Mouse (Mus musculus) lung, embryonic 16.5 days (tissue): ENCODE results near the gene Bahcc1. TPM values are rescaled to one million over a fixed set of nuclear protein-coding genes. Genes with fewer than 3 reads are reported as not detected.

ENCODE experiments used
- ATAC-seq: fragments of 200-750 bp; cut with Nextera tagmentation; 2 replicates; pipeline ENCODE4 v1.8.0; 2017; ENCODE audit warnings: low read depth, mild to moderate bottlenecking, moderate library complexity
- H3K27ac ChIP-seq: fragments of 300-500 bp; sonication (generic); 2 replicates; pipeline ENCODE4 v1.5.1; 2014; ENCODE audit warnings: mild to moderate bottlenecking, control low read depth, low read length
- H3K27me3 ChIP-seq: fragments of 300-500 bp; sonication (generic); 2 replicates; pipeline ENCODE4 v1.6.1; 2014; ENCODE audit warnings: low read depth, low read length, mixed read lengths; ENCODE audit not compliant: control insufficient read depth, insufficient read depth
- H3K36me3 ChIP-seq: fragments of 300-500 bp; sonication (generic); 2 replicates; pipeline ENCODE4 v1.6.1; 2014; ENCODE audit warnings: low read length; ENCODE audit not compliant: control insufficient read depth, insufficient read depth
- H3K4me1 ChIP-seq: fragments of 300-500 bp; sonication (generic); replicated peaks from 2 replicates; pipeline ENCODE4 v1.6.1; 2014; ENCODE audit warnings: low read length, mixed read lengths; ENCODE audit not compliant: control insufficient read depth, insufficient read depth
- H3K4me2 ChIP-seq: fragments of 300-500 bp; sonication (generic); 2 replicates; pipeline ENCODE4 v1.6.1; 2014; ENCODE audit warnings: low read depth, low read length, control low read depth
- H3K4me3 ChIP-seq: fragments of 300-500 bp; sonication (generic); 2 replicates; pipeline ENCODE4 v1.5.1; 2014; ENCODE audit warnings: mild to moderate bottlenecking, low read length, control low read depth
- H3K9ac ChIP-seq: fragments of 300-500 bp; sonication (generic); 2 replicates; pipeline ENCODE4 v1.6.1; 2014; ENCODE audit warnings: low read length, control low read depth
- H3K9me3 ChIP-seq: fragments of 300-500 bp; sonication (generic); 2 replicates; pipeline ENCODE4 v1.6.1; 2016; ENCODE audit warnings: low read length; ENCODE audit not compliant: control insufficient read depth
- WGBS: fragments of 180-500 bp; shearing (Covaris S2); extraction: QIAGEN DNeasy Blood & Tissue Kit; methylation state at CpG from one replicate; pipeline ENCODE4 v1.1.7; 2014; 5-methylcytosine and 5-hydroxymethylcytosine counted together
- polyA plus RNA-seq: library from polyadenylated mRNA; unstranded; fragments of >200 nt; fragmentation: Nextera tagmentation; extraction: Ambion mirVana; gene quantifications from 2 replicates; pipeline ENCODE4 v1.2.1, GENCODE M21; 2015

Gene Bahcc1
- polyA plus RNA-seq, 1 experiment from 2014 or later, result 7.5 TPM

DNA sequence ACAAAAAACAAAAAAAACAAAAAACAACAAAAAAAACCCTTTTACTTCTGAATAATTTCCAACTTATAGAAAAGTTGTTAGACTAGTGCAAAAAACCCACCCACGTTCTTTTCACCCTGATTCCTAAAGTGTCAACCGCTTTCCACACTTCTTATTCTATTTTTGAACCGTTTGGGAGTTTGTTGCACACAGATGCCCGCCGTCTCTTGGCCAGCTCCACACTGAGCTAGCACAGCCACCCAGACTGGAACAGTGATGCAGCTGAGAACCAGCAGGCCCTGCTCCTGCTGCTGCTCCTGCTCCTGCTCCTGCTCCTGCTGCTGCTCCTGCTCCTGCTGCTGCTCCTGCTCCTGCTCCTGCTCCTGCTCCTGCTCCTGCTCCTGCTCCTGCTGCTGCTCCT, 28.5 kb upstream of the Bahcc1 start:
- Histone ChIP-seq H3K9ac (no peak overlapping the region), H3K9me3 (no peaks in the 10 kb centered on the region), H3K36me3 (no peaks in the 10 kb centered on the region), H3K27ac (no peak overlapping the region), H3K4me1 (peaks cover 9% of the 10 kb centered on the region), H3K27me3 (no peaks in the 10 kb centered on the region), H3K4me2 (no peak overlapping the region), H3K4me3 (no peak overlapping the region)
- WGBS, result 83% methylated on average over 5 of the region's 5 CpGs
- no peak for ATAC-seq

DNA sequence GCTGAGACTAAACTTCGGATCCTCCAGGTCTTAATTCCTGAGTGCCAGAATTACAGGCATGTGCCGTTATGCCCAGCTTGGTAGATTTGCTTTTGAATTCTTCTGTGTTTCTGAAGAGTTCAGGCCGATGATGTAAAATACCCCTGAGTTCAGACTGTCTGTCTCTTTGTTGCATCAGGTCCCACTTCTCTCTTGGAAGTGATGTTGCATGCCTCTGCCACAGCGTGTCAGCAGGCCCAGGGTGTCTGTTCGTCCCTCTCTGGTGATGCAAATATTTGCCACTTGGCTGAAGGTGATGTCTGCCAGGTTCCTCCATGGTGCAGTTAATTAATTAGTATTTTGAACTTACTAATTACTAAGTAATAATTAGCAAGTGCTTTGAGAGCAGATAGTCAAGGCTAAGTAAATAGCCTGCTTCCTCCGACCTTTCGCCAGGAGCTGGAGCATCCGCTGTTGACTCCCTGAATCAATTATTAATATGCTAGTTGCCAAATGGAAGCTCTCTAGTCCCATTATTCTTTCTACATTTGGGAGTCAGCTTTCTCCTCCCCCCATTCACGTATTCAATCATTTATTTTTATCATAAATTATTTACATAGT, 26.6 kb upstream of the Bahcc1 start:
- Histone ChIP-seq H3K4me2 (no peak overlapping the region), H3K27me3 (no peaks in the 10 kb centered on the region), H3K36me3 (no peaks in the 10 kb centered on the region), H3K4me1 (peaks cover 9% of the 10 kb centered on the region), H3K27ac (peak overlapping the region; percentile 87), H3K9me3 (no peaks in the 10 kb centered on the region), H3K4me3 (no peak overlapping the region), H3K9ac (no peak overlapping the region)
- 42% methylated on average over 9 of the region's 9 CpGs for WGBS
- ATAC-seq, result peak; percentile 61

DNA sequence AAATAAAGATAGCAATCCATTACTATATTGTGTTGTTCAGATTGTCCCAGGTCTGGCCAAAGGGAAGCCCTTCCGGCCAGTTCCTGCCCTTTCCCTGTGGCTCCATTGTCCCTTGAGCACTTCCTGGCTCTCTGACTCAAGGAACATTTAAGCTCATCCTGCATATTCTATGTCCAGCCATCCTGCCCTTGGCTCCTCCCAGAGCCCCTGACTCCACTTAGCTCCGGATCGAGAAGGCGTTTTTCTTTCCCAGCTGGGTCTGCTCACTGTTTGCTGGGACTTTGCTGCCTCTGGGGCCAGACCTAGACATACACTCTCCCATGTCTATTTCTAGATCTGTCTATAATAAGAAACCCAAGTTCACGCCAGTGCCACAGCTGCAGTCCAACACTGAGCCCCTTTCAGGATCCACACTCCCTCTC, 26.1 kb upstream of the Bahcc1 start:
- peak; percentile 87 for ATAC-seq
- Histone ChIP-seq H3K4me3 (no peak overlapping the region), H3K4me1 (peaks cover 9% of the 10 kb centered on the region), H3K27ac (peak overlapping the region; percentile 87), H3K27me3 (no peaks in the 10 kb centered on the region), H3K36me3 (no peaks in the 10 kb centered on the region), H3K9ac (no peak overlapping the region), H3K4me2 (no peak overlapping the region), H3K9me3 (no peaks in the 10 kb centered on the region)
- 16% methylated on average over 5 of the region's 5 CpGs for WGBS

DNA sequence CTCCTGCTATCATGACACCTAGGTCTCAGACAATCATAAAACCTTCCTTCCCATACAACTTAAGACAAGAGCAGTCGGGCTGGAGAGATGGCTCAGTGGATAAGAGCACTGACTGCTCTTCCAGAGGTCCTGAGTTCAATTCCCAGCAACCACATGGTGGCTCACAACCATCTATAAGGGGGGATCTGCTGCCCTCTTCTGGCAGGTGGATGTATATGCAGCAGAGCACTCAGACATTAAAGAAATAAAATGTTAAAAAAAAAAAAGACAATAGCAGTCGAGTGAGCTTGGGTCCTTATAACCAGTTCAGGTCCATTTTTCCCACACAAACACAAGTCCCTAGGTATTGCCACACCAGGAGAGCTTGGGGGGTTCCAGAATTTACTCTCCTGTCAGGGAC, 23.9 kb upstream of the Bahcc1 start:
- ATAC-seq, result no peak
- WGBS, result 63% methylated on average over 2 of the region's 2 CpGs
- Histone ChIP-seq H3K9me3 (peaks cover 4% of the 10 kb centered on the region), H3K9ac (no peak overlapping the region), H3K27me3 (no peaks in the 10 kb centered on the region), H3K4me3 (no peak overlapping the region), H3K4me2 (no peak overlapping the region), H3K36me3 (peaks cover 2% of the 10 kb centered on the region; the same call in 1 of the 2 replicates), H3K27ac (no peak overlapping the region), H3K4me1 (peaks cover 9% of the 10 kb centered on the region)

DNA sequence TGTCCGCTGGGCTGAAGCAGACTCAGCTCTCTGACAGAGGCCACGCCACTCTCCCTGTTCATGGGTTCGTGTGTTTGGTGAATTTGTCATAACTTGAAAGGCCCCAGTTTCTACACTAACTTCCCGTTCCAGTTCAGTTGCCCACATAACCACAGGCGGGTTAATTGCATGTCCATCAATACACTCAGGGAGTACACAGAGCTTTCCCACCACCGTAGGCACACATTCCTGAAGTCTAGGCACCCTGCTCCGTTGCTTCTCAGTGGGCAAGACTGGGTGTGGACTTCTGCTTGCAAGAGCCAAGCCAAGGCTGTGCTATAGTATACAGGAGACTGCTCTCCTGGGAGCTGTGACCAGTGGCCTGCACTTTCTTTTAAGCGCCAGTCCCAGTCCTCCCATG, 23.3 kb upstream of the Bahcc1 start:
- H3K4me1 ChIP-seq, result peaks cover 9% of the 10 kb centered on the region
- WGBS, result 66% methylated on average over 8 of the region's 8 CpGs
- no peaks in the 10 kb centered on the region for H3K27me3 ChIP-seq
- no peak overlapping the region for H3K27ac ChIP-seq
- no peak overlapping the region for H3K4me2 ChIP-seq
- ATAC-seq, result no peak
- H3K9me3 ChIP-seq, result peaks cover 6% of the 10 kb centered on the region
- H3K4me3 ChIP-seq, result no peak overlapping the region
- H3K36me3 ChIP-seq, result peaks cover 4% of the 10 kb centered on the region; the same call in 1 of the 2 replicates
- H3K9ac ChIP-seq, result no peak overlapping the region

DNA sequence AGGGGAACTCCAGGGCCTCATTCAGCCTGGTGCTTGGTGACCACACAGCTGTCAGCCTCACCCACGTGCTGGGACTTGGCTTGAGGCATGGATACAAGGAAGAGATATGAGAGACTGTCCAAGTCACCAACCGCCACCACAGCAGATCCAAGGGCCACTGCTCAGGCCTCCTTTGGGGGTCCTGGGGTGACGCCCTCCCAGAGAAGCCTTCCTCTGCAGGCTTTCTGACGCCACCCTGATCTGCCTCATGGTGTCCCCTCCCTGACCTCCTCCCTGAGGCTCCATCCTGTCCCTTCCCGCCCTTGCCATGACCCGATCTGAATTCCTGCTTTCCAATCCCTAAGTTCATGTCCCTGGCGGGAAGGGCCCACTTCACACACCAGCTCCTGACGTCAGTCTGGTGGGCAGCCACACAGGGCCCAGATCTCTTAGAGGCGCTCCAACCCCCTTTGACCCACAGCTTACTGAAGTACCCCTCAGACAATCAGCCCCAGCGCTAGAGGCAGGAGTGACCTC, 17.0 kb upstream of the Bahcc1 start:
- H3K9me3 ChIP-seq, result peaks cover 6% of the 10 kb centered on the region
- peaks cover 30% of the 10 kb centered on the region for H3K4me1 ChIP-seq
- 32% methylated on average over 10 of the region's 10 CpGs for WGBS
- ATAC-seq, result peak; percentile 35; the same call in 1 of the 2 replicates
- H3K4me3 ChIP-seq, result no peak overlapping the region
- H3K27ac ChIP-seq, result peak overlapping the region; percentile 89
- no peak overlapping the region; the same call in 1 of the 2 replicates for H3K4me2 ChIP-seq
- H3K27me3 ChIP-seq, result no peaks in the 10 kb centered on the region
- no peak overlapping the region; the same call in 1 of the 2 replicates for H3K9ac ChIP-seq
- peaks cover 4% of the 10 kb centered on the region; the same call in 1 of the 2 replicates for H3K36me3 ChIP-seq

DNA sequence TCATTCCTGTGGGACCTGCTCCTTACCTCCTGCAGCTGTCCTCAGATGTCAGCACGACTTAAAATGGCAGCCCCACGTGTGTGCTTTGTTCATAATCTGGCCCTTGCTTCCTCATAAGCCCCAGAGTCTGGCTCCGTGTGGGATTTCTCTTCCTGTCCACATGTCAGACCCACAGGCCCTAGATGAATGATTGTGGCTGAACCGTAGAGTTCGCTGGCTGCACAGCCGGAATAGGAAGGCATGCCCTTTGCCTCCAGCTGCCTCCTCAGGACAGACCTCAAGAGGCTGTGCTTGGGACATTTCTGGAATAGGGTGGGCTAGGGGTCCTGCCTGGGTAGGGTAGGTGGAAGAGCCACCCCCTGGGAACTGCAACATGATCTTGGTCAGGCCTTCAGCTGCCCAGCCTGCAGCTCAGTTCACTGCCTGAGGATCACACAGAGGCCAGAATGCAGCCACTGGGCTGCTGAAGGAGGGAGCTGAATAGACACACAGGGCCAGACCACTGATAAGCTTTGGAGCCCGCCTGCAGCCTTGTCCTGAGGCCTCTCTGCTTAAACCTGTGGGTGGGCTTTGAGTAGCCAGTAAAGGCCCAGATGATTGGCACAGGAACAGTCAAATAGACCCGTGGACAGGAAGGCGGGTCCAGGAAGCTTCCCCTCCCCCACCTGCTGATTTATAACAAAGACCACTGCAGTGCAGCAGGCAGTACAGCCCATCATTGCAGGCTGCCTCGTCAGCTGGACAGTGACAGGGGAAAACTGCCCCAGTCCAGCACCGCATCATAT, 16.0 kb upstream of the Bahcc1 start:
- H3K9me3 ChIP-seq, result peaks cover 6% of the 10 kb centered on the region
- peak overlapping the region; percentile 30 for H3K4me2 ChIP-seq
- H3K27me3 ChIP-seq, result no peaks in the 10 kb centered on the region
- peaks cover 32% of the 10 kb centered on the region for H3K4me1 ChIP-seq
- 14% methylated on average over 11 of the region's 11 CpGs for WGBS
- peak overlapping the region; percentile 89 for H3K27ac ChIP-seq
- H3K9ac ChIP-seq, result peak overlapping the region; percentile 53
- peaks cover 4% of the 10 kb centered on the region; the same call in 1 of the 2 replicates for H3K36me3 ChIP-seq
- ATAC-seq, result peak; percentile 55
- no peak overlapping the region for H3K4me3 ChIP-seq

DNA sequence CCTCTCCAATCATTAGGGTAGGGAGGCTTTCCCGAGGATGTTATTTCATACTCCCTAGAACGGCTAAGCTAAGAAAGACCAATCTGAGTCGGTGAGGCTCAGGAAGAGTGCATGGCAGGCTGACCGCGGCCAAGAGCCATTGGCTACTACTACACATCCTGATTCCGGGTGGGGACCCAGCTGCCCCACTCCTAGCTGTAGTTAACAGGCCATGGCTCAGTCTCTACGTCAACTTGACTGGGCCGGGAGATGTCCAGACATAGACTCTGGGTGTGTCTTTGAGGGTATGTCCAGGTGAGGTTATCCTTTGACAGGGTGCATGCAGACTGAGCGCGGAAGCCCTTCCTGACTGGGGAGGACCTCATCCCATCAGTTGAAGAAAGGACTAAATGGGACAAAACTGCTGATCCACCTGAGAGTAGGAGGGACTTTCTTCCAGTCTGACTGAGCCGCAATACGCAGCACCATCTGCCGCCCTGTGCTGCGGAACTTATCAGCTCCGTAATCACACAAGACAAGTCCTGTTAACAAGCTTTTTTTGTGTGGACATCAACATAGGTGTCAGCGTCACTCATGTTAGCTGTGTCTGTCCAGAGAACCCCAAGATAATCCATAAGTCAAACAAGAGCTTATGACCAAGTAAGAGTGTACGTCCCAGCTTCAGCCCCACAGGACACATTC, 14.4 kb upstream of the Bahcc1 start:
- no peaks in the 10 kb centered on the region for H3K27me3 ChIP-seq
- H3K36me3 ChIP-seq, result peaks cover 4% of the 10 kb centered on the region; the same call in 1 of the 2 replicates
- H3K27ac ChIP-seq, result peak overlapping the region; percentile 88
- H3K4me3 ChIP-seq, result peak overlapping the region; percentile 13
- ATAC-seq, result no peak
- H3K4me1 ChIP-seq, result peaks cover 33% of the 10 kb centered on the region
- H3K9ac ChIP-seq, result no peak overlapping the region
- peaks cover 6% of the 10 kb centered on the region for H3K9me3 ChIP-seq
- WGBS, result 85% methylated on average over 17 of the region's 17 CpGs
- peak overlapping the region; percentile 35 for H3K4me2 ChIP-seq

DNA sequence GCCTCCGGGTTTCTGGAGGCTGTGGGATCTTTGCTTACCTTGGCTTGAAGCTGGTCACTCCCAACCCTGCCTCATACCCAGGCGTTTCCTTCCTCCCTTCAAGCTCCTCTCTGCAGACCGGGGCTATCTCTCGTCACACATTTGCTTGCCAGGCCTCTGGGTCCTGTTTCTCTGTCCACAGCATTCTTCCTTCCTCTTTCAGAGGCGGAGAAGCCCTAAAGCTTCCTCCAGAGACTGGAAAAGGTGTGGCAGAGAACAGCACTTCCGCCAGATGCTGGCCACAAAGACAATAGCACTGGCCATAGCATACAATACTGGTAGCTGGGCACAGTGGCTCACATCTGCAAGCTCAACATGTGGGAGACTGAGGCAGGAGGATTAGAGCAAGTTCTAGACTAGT, 13.8 kb upstream of the Bahcc1 start:
- Histone ChIP-seq H3K9me3 (peaks cover under 1% of the 10 kb centered on the region; the same call in 1 of the 2 replicates), H3K27me3 (no peaks in the 10 kb centered on the region), H3K9ac (no peak overlapping the region), H3K4me3 (peak overlapping the region; percentile 13; the same call in 1 of the 2 replicates), H3K36me3 (peaks cover 1% of the 10 kb centered on the region; the same call in 1 of the 2 replicates), H3K4me1 (peaks cover 39% of the 10 kb centered on the region), H3K27ac (peak overlapping the region; percentile 88), H3K4me2 (peak overlapping the region; percentile 35; the same call in 1 of the 2 replicates)
- WGBS, result 55% methylated on average over 6 of the region's 6 CpGs
- ATAC-seq, result peak; percentile 37
